Mouse (Mus musculus) neural tube, embryonic 13.5 days (tissue): ENCODE results near the gene Slc35e1. TPM values are rescaled to one million over a fixed set of nuclear protein-coding genes. Genes with fewer than 3 reads are reported as not detected.

Experiments
- ATAC-seq: fragments of 200-750 bp; cut with Nextera tagmentation; 2 replicates; pipeline ENCODE4 v1.8.0; 2017; ENCODE audit warnings: low read depth, mild to moderate bottlenecking, moderate TSS enrichment, moderate library complexity
- H3K27ac ChIP-seq: fragments of 300-500 bp; sonication (generic); replicated peaks from 2 replicates; pipeline ENCODE4 v1.5.1; 2015; ENCODE audit warnings: moderate library complexity, mild to moderate bottlenecking, inconsistent platforms
- H3K27me3 ChIP-seq: fragments of 300-500 bp; sonication (generic); 2 replicates; pipeline ENCODE4 v1.6.1; 2015; ENCODE audit warnings: mild to moderate bottlenecking, inconsistent platforms
- H3K36me3 ChIP-seq: fragments of 300-500 bp; sonication (generic); 2 replicates; pipeline ENCODE4 v1.6.1; 2015; ENCODE audit warnings: mild to moderate bottlenecking, inconsistent platforms
- H3K4me1 ChIP-seq: fragments of 300-500 bp; sonication (generic); replicated peaks from 2 replicates; pipeline ENCODE4 v1.6.1; 2015; ENCODE audit warnings: inconsistent platforms
- H3K4me2 ChIP-seq: fragments of 300-500 bp; sonication (generic); 2 replicates; pipeline ENCODE4 v1.6.1; 2015; ENCODE audit warnings: inconsistent platforms, mild to moderate bottlenecking, moderate library complexity
- H3K4me3 ChIP-seq: fragments of 300-500 bp; sonication (generic); 2 replicates; pipeline ENCODE4 v1.5.1; 2015; ENCODE audit warnings: mild to moderate bottlenecking, inconsistent platforms
- H3K9ac ChIP-seq: fragments of 300-500 bp; sonication (generic); 2 replicates; pipeline ENCODE4 v1.6.1; 2015; ENCODE audit warnings: moderate library complexity, mild to moderate bottlenecking, inconsistent platforms
- H3K9me3 ChIP-seq: fragments of 300-500 bp; sonication (generic); 2 replicates; pipeline ENCODE4 v1.6.1; 2016; ENCODE audit warnings: inconsistent platforms
- WGBS: fragments of 180-500 bp; shearing (Covaris S2); methylation state at CpG from one replicate; pipeline ENCODE4 v1.1.7; 2015; 5-methylcytosine and 5-hydroxymethylcytosine counted together
- polyA plus RNA-seq: library from polyadenylated mRNA; unstranded; fragments of >200 nt; fragmentation: Nextera tagmentation; extraction: Ambion mirVana; gene quantifications from 2 replicates; pipeline ENCODE4 v1.2.1, GENCODE M21; 2015

The Slc35e1 gene
- polyA plus RNA-seq, 1 experiment from 2014 or later = 14.3 TPM

DNA sequence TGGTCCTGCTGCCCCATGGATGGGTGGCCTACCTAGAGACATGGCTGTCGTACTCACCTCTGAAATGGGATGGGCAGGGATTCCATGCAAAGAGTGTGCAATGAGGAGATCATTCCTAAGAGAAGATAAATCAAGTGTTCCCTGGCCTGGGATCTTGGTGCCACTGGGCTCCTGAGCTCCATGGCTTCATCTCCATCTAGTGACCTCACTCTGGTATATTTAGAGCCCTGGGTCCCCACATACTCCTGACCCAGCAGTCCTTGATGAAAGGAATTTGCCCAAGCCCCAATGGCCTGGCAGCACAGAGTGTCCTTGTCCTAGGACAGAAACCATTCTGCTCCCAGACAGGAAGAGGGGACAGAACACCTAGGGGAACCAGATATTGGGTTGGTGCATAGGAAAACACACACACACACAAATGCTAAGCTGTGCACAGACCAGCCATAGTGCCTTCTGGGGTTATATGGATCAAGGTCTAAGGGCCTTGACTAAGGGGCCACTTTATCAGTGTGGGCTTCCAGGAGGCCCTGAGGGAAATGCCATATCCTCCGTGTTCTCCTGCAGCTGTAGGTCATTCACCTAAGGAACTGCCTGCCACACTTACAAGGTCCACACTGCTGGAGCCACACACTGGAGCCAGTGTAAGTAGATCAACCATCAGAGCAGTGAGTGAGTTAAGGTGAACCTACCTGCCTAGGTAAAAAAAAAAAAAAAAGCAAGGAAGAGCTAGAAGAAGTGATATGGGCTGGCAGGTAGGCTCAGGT, 7.3 kb upstream of the Slc35e1 start:
- no peak overlapping the region for H3K27ac ChIP-seq
- no peak for ATAC-seq
- no peak overlapping the region for H3K4me3 ChIP-seq
- no peak overlapping the region for H3K9ac ChIP-seq
- peaks cover 22% of the 10 kb centered on the region for H3K36me3 ChIP-seq
- no peaks in the 10 kb centered on the region for H3K27me3 ChIP-seq
- WGBS = 95% methylated on average over 2 of the region's 2 CpGs
- H3K4me1 ChIP-seq = peaks cover 12% of the 10 kb centered on the region
- H3K4me2 ChIP-seq = no peak overlapping the region
- no peaks in the 10 kb centered on the region for H3K9me3 ChIP-seq

DNA sequence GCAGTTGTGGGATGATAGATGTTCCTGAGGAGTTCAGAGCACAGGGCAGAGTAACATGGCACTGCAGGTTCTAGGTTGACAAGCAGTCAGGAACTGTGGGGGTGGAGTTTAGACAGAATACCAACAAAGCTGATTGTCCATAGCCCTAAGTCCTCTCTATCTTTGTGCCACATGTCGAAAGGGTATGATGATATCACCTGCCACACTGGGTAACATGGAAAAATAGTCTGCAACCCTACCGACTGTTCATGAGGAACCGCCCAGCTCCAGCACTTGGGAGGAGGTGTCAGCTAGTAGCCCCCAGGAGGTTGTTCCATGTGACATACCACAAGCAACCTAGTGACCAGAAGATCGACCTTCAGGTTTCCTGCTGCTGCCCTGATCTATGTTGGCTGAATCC, 6.1 kb upstream of the Slc35e1 start:
- peaks cover 22% of the 10 kb centered on the region for H3K4me1 ChIP-seq
- no peak overlapping the region for H3K27ac ChIP-seq
- 93% methylated on average over 4 of the region's 4 CpGs for WGBS
- ATAC-seq = no peak
- H3K36me3 ChIP-seq = peaks cover 30% of the 10 kb centered on the region
- no peaks in the 10 kb centered on the region for H3K27me3 ChIP-seq
- no peak overlapping the region for H3K4me2 ChIP-seq
- no peak overlapping the region for H3K4me3 ChIP-seq
- H3K9ac ChIP-seq = no peak overlapping the region
- no peaks in the 10 kb centered on the region for H3K9me3 ChIP-seq

GRCm38 (mm10) chr8:72497911-72498310, 5.5 kb upstream of the Slc35e1 start:
- H3K27ac ChIP-seq = no peak overlapping the region
- peaks cover 27% of the 10 kb centered on the region for H3K4me1 ChIP-seq
- no peak overlapping the region for H3K4me3 ChIP-seq
- H3K9ac ChIP-seq = no peak overlapping the region
- no peaks in the 10 kb centered on the region for H3K27me3 ChIP-seq
- 93% methylated on average over 1 of the region's 1 CpGs for WGBS
- no peak overlapping the region for H3K4me2 ChIP-seq
- ATAC-seq = no peak
- peaks cover 30% of the 10 kb centered on the region for H3K36me3 ChIP-seq
- H3K9me3 ChIP-seq = no peaks in the 10 kb centered on the region

DNA sequence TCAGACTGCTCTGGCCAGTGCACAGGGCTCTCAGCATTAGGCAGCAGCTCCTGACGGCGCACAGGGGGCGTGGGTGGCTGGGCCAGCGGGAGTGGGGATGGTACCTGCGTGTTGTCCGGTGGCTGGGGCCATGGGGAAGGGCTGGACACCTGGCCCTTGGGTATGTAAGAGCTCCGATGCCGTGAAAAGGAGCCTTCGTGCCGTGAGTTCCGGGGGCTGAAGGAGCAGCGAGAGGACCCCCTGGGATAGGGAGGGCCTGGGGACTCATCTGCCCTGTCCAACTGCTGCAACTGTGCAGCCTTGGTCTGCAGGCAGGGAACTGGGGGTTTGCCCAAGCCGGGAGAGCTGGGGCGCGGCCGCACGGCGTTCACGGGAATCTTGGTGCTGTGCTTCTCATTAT, 3.8 kb upstream of the Slc35e1 start:
- Histone ChIP-seq H3K27me3 (no peaks in the 10 kb centered on the region), H3K9me3 (no peaks in the 10 kb centered on the region), H3K27ac (no peak overlapping the region), H3K36me3 (peaks cover 30% of the 10 kb centered on the region), H3K4me3 (no peak overlapping the region), H3K4me2 (no peak overlapping the region), H3K9ac (no peak overlapping the region), H3K4me1 (peaks cover 30% of the 10 kb centered on the region)
- WGBS = 90% methylated on average over 19 of the region's 19 CpGs
- ATAC-seq = no peak

GRCm38 (mm10) chr8:72495411-72496111, 3.1 kb upstream of the Slc35e1 start:
- Histone ChIP-seq H3K4me2 (no peak overlapping the region), H3K9ac (no peak overlapping the region), H3K9me3 (no peaks in the 10 kb centered on the region), H3K4me1 (peaks cover 37% of the 10 kb centered on the region), H3K27ac (no peak overlapping the region), H3K27me3 (no peaks in the 10 kb centered on the region), H3K36me3 (peaks cover 30% of the 10 kb centered on the region), H3K4me3 (no peak overlapping the region)
- no peak for ATAC-seq
- 87% methylated on average over 23 of the region's 23 CpGs for WGBS

- peak overlapping the region; percentile 80 for H3K9ac ChIP-seq
- no peaks in the 10 kb centered on the region for H3K27me3 ChIP-seq
- no peaks in the 10 kb centered on the region for H3K9me3 ChIP-seq
- 13% methylated on average over 8 of the region's 8 CpGs for WGBS
- H3K27ac ChIP-seq = peak overlapping the region; percentile 81
- peaks cover 30% of the 10 kb centered on the region for H3K36me3 ChIP-seq
- ATAC-seq = no peak
- H3K4me2 ChIP-seq = peak overlapping the region; percentile 80
- peaks cover 40% of the 10 kb centered on the region for H3K4me1 ChIP-seq
- peak overlapping the region; percentile 91 for H3K4me3 ChIP-seq
Measured at GRCm38 (mm10) chr8:72493381-72493780, 967 bp upstream of the Slc35e1 start.

GRCm38 (mm10) chr8:72492622-72493081, 238 bp upstream of the Slc35e1 start:
- Histone ChIP-seq H3K4me3 (peak overlapping the region; percentile 91), H3K4me2 (peak overlapping the region; percentile 80), H3K27ac (peak overlapping the region; percentile 81), H3K9me3 (no peaks in the 10 kb centered on the region), H3K4me1 (peaks cover 40% of the 10 kb centered on the region), H3K27me3 (no peaks in the 10 kb centered on the region), H3K36me3 (peaks cover 38% of the 10 kb centered on the region), H3K9ac (peak overlapping the region; percentile 88)
- peak; percentile 97 for ATAC-seq
- under 1% methylated on average over 56 of the region's 56 CpGs for WGBS

- WGBS = 83% methylated on average over 2 of the region's 2 CpGs
- no peaks in the 10 kb centered on the region for H3K9me3 ChIP-seq
- peaks cover 40% of the 10 kb centered on the region for H3K4me1 ChIP-seq
- ATAC-seq = no peak
- H3K27me3 ChIP-seq = no peaks in the 10 kb centered on the region
- H3K36me3 ChIP-seq = peaks cover 45% of the 10 kb centered on the region
- peak overlapping the region; percentile 91 for H3K4me3 ChIP-seq
- H3K9ac ChIP-seq = peak overlapping the region; percentile 88
- H3K4me2 ChIP-seq = peak overlapping the region; percentile 80
- no peak overlapping the region for H3K27ac ChIP-seq
Measured at GRCm38 (mm10) chr8:72491017-72491416, 1.4 kb downstream of the Slc35e1 start.

DNA sequence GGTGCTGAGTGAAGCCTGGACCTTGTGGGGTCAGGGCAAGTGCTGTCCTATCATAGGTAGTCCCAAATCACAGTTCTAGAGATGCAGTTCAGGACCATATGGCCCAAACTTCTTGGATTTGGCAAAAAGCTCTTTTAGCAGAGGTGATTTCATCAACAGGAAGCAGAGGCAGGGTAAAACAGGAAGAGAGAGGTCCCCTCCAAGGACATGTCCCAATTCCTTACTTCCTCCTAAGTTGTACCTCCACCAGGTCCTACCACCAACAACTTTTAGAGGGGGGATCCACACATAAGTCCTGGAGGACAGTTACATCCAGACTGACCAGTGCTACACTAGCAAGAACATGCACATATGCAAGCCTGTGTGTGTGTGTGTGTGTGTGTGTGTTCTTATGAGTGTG, 5.4 kb downstream of the Slc35e1 start:
- Histone ChIP-seq H3K36me3 (peaks cover 52% of the 10 kb centered on the region), H3K9me3 (no peaks in the 10 kb centered on the region)
- ATAC-seq = no peak

DNA sequence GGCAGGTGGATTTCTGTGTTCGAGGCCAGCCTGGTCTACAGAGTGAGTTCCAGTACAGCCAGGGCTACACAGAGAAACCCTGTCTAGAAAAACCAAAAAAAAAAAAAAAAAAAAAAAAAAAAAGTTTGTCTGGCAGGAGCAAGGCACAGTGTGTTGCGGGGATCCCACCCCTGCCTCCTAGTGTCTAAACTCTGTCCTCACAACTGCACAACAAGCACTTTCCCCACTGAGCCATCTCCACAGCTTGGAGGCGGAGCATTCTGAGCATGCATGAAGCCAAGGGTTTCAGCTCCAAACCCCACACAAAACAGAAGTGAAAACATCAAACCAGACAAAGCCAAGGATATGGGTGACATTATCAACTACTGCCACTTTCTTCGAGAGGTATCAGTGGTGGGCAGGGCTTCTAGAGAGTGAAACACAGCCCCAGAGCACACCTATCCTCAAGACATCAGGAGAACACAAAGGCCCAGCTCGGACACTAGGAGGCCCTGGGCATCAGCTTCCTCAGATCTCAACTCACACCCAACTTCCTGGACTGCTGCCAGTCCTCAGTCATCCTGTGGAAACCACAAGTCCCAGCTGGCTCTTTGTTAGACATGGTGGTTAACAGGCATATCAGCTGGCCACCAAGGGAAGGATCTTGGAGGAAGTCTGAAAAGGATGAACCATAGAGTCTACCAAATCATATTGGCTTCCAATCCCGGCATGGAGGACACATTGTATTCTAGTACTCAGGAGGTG, 6.8 kb downstream of the Slc35e1 start:
- H3K9ac ChIP-seq = no peak overlapping the region
- no peak for ATAC-seq
- H3K4me1 ChIP-seq = peaks cover 4% of the 10 kb centered on the region
- 84% methylated on average over 6 of the region's 6 CpGs for WGBS
- no peak overlapping the region for H3K4me3 ChIP-seq
- H3K27ac ChIP-seq = no peak overlapping the region
- no peak overlapping the region for H3K4me2 ChIP-seq
- no peaks in the 10 kb centered on the region for H3K27me3 ChIP-seq
- no peaks in the 10 kb centered on the region for H3K9me3 ChIP-seq
- H3K36me3 ChIP-seq = peaks cover 64% of the 10 kb centered on the region

More for the DNA sequence above, 5.4 kb downstream of the Slc35e1 start:
- Histone ChIP-seq H3K27me3 (no peaks in the 10 kb centered on the region), H3K4me1 (peaks cover 17% of the 10 kb centered on the region), H3K4me2 (no peak overlapping the region), H3K27ac (no peak overlapping the region), H3K9ac (no peak overlapping the region), H3K4me3 (no peak overlapping the region)

DNA sequence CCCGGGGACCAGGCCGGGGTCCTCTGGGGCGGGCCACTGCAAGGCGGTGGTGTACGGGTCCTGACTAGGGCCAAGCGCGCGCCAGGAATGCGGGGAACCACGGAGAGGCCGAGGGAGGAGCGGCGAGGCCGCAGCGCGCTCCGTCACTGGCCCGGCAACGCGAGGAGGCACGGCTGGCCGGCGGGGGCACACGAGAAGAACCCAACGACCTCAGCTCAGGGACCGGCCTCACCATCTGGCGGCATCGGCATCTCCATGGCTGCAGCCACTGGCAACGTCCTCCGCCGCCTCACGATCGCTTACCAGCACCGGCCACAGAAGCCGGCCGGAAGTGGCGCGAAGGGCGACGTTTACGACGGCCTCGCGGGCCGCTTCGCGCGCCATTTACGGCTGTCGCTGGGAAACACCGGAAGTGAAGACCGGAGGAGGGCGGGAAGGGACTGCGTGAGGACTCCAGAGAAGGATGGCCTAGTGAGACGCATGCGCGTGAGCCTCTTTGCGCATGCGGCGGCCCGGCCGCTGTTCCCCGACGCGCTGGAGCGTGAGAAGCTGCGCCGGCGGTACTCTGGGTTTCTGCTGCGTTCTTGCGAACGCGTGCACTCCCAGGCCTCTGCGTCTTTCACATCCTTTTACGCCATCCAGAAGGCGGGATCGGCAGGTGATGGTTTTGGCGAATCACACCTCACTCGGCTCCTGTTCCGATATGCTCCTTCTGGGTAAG, 17.4 kb downstream of the Slc35e1 start, which contains the start of gene Cherp:
TSS of gene Cherp (minus strand) at position 401 of the 721 bp plus-strand sequence.
- H3K9ac ChIP-seq = peak within 1 kb of the TSS; percentile 92
- H3K27me3 ChIP-seq = no peaks in the 10 kb centered on the region
- peak within 1 kb of the TSS; percentile 91 for H3K27ac ChIP-seq
- peaks cover 32% of the 10 kb centered on the region for H3K36me3 ChIP-seq
- no peaks in the 10 kb centered on the region for H3K9me3 ChIP-seq
- peak; percentile 98 for ATAC-seq
- H3K4me1 ChIP-seq = peaks cover 30% of the 10 kb centered on the region
- peak within 1 kb of the TSS; percentile 100 for H3K4me2 ChIP-seq
- peak within 1 kb of the TSS; percentile 91 for H3K4me3 ChIP-seq
- WGBS = under 1% methylated on average over 80 of the region's 80 CpGs
